Mouse (Mus musculus) liver, embryonic 14.5 days (tissue): ENCODE measurements around the gene Cntf. TPM values are rescaled to one million over a fixed set of nuclear protein-coding genes. Genes with fewer than 3 reads are reported as not detected.
A peak's percentile ranks its signal among the peaks of the same experiment; 100 is the strongest.

Experiments used
- ATAC-seq: fragments of 200-750 bp; cut with Nextera tagmentation; 2 replicates; pipeline ENCODE4 v1.8.0; 2017; ENCODE audit warnings: moderate number of reproducible peaks, mild to moderate bottlenecking, moderate library complexity; ENCODE audit not compliant: insufficient read depth
- DNase-seq, 3 experiments: peaks; one replicate each; pipeline ENCODE4 v3.0.0-alpha.2; 2012 to 2013; ENCODE audit warnings: low read depth in 3 of 3, low spot score in 3 of 3
- H3K27ac ChIP-seq: fragments of 300-500 bp; sonication (generic); 2 replicates; pipeline ENCODE4 v1.5.1; 2014; ENCODE audit warnings: moderate library complexity, mild to moderate bottlenecking, control low read depth, inconsistent platforms
- H3K27me3 ChIP-seq: fragments of 300-500 bp; sonication (generic); 2 replicates; pipeline ENCODE4 v1.6.1; 2014; ENCODE audit warnings: mild to moderate bottlenecking, low read length, moderate library complexity; ENCODE audit not compliant: control insufficient read depth, insufficient read depth
- H3K36me3 ChIP-seq: fragments of 300-500 bp; sonication (generic); replicated peaks from 2 replicates; pipeline ENCODE4 v1.6.1; 2014; ENCODE audit warnings: low read depth; ENCODE audit not compliant: control insufficient read depth, insufficient read depth
- H3K4me1 ChIP-seq, 2 experiments: fragments of 200-500 bp in 1 of 2; fragments of 300-500 bp in 1 of 2; sonication (generic) in 1 of 2; replicated peaks; 2 replicates each; pipeline ENCODE4 v1.6.1; 2012 to 2014; ENCODE audit warnings: antibody characterized with exemption in 1 of 2, inconsistent platforms in 1 of 2, low read length in 1 of 2; ENCODE audit not compliant: control insufficient read depth in 2 of 2, insufficient read depth in 2 of 2
- H3K4me2 ChIP-seq: fragments of 300-500 bp; sonication (generic); 2 replicates; pipeline ENCODE4 v1.6.1; 2014; ENCODE audit warnings: low read depth, mild to moderate bottlenecking, control low read depth, moderate library complexity
- H3K4me3 ChIP-seq, 2 experiments: fragments of 200-500 bp in 1 of 2; fragments of 300-500 bp in 1 of 2; sonication (generic) in 1 of 2; 2 replicates each; pipeline ENCODE4 v1.5.1; 2012 to 2014; ENCODE audit warnings: low read depth in 2 of 2, low read length in 2 of 2, mild to moderate bottlenecking in 2 of 2, control low read depth in 1 of 2, inconsistent platforms in 1 of 2, moderate library complexity in 1 of 2; ENCODE audit not compliant: insufficient read depth in 1 of 2
- H3K9ac ChIP-seq: fragments of 300-500 bp; sonication (generic); replicated peaks from 2 replicates; pipeline ENCODE4 v1.6.1; 2014; ENCODE audit warnings: mild to moderate bottlenecking, control low read depth, moderate library complexity
- H3K9me3 ChIP-seq: fragments of 300-500 bp; sonication (generic); 2 replicates; pipeline ENCODE4 v1.6.1; 2016; ENCODE audit warnings: low read length, mixed read lengths; ENCODE audit not compliant: control insufficient read depth
- CTCF ChIP-seq: IDR thresholded peaks from 2 replicates; pipeline ENCODE4 v1.5.1; 2016; ENCODE audit warnings: antibody characterized with exemption, low read depth, control low read depth
- EP300 ChIP-seq: IDR thresholded peaks from 2 replicates; pipeline ENCODE4 v1.6.1; 2016; ENCODE audit warnings: antibody characterized with exemption, low read depth
- WGBS: fragments of 180-500 bp; shearing (Covaris S2); extraction: QIAGEN DNeasy Blood & Tissue Kit; methylation state at CpG from one replicate; pipeline ENCODE4 v1.1.7; 2014; ENCODE audit not compliant: insufficient replicate concordance; 5-methylcytosine and 5-hydroxymethylcytosine counted together
- polyA plus RNA-seq, 2 experiments: library from polyadenylated mRNA; depleted of rRNA in 1 of 2; stranded (reverse) in 1 of 2; unstranded in 1 of 2; fragments of >200 nt; fragmentation: Nextera tagmentation in 1 of 2; extraction: Ambion mirVana in 1 of 2; gene quantifications; 2 replicates each; pipeline versions ENCODE4 v1.2.1 to v1.2.3; 2012 to 2014

The Cntf gene
- polyA plus RNA-seq (2012; rRNA removed) (0.94 and 1.8 TPM in 2 replicates), polyA plus RNA-seq (2014; fragmentation: Nextera tagmentation; extraction: Ambion mirVana) (0.35 and 0.72 TPM in 2 replicates)

DNA sequence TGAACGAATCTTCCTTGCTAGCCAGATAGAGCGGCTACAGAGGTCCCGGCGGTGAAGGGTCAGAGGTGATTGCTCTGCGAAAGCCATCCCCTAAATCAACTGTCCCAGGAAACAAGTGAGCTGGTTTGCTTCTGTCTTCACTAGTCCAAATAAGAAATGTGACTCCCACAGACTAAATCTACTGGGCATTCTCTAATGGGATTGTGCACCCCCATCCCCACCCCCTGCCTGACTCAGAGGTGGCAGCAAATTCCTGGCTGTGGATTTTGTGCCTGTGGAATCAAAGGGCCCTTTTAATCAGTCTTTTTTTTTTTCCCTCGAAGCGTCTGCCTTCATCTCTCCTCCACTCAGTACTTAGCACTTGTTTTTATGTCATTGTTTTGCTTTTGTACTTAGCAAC is at the start of gene Cntf:
TSS of gene Cntf (minus strand) at position 325 of the 400 bp plus-strand sequence.
- peaks cover 46% of the 10 kb centered on the region for H3K36me3 ChIP-seq
- no peak within 1 kb of the TSS for H3K9ac ChIP-seq
- H3K27me3 ChIP-seq, result no peaks in the 10 kb centered on the region

DNA sequence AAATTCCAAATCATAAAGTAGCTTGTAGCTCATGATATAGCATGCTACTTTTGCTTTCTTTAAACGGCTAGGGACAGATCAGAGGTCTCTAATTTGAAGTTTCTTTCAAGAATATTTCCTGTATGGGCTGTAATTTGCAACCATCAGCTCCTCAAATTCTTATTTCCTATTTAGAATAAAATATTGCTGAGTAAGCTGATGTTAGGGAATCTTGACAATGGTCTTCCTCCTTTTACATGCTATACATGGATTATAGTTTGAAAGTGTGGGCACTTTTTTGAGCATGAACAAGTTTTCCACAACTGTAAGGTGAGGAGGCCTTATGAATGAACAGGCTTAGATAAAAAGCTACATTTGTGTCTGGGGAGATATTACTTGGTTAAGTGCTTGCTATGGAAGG is 48.5 kb upstream of the Cntf start:
- Histone ChIP-seq H3K4me3 (no peak overlapping the region), H3K9ac (no peak overlapping the region), H3K36me3 (no peaks in the 10 kb centered on the region), H3K4me2 (no peak overlapping the region), H3K9me3 (no peaks in the 10 kb centered on the region), H3K4me1 (0 out of 4 replicates have a peak, but pooled peaks cover 0 to 2% of the 10 kb centered on the region in 2 experiments), H3K27ac (no peak overlapping the region), H3K27me3 (no peaks in the 10 kb centered on the region)
- no peak for DNase-seq
- ATAC-seq, result no peak
- no peak for TF ChIP-seq EP300
- no peak for TF ChIP-seq CTCF
- 64% methylated on average over 1 of the region's 1 CpGs for WGBS

More for the DNA sequence above, at the start of gene Cntf:
- ATAC-seq, result no peak
- H3K4me3 ChIP-seq, result no peak within 1 kb of the TSS
- DNase-seq, result no peak
- no peak for TF ChIP-seq EP300
- TF ChIP-seq CTCF, result no peak
- H3K4me2 ChIP-seq, result no peak within 1 kb of the TSS
- 91% methylated on average over 7 of the region's 7 CpGs for WGBS
- H3K9me3 ChIP-seq, result no peaks in the 10 kb centered on the region
- H3K27ac ChIP-seq, result no peak within 1 kb of the TSS
- no peaks in the 10 kb centered on the region for H3K4me1 ChIP-seq

DNA sequence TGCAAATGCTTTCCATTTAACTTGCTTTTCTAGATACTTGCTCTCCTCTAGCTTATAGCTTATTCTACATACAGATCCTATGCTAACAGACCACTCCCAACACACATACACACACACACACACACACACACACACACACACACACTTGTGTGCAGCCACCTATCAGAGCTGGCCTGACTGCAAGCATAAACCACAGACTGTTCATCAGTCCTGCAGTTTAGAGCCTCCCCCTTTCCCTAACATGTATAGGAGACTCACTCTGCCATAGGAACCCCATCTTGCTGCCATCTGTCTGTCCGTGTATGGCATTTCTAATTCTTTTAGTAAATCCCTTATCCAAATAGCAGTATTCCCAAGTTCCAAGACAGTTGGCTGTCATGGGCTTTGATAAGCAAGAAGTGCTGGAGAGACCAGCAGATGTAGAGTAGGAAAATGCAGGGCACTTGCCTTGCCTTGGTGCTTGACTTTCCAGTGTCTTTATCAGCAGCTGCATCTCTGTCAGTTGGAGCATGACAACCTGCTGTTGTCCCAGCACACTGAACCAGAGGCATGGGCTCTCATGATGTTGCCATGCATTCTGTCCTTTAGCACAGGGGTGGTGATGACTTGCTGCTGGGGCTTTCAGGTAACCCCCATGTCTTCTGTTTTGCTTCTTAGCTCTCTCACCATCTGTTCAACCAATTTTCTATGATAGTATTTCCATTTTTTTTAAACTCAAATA is 47.4 kb upstream of the Cntf start:
- ATAC-seq (peak; percentile 41; the same call in 1 of the 2 replicates), DNase-seq (no peak)
- H3K4me1 ChIP-seq, result 0 out of 4 replicates have a peak, but pooled peaks cover 0 to 2% of the 10 kb centered on the region in 2 experiments
- no peak overlapping the region for H3K27ac ChIP-seq
- H3K27me3 ChIP-seq, result no peaks in the 10 kb centered on the region
- no peaks in the 10 kb centered on the region for H3K36me3 ChIP-seq
- TF ChIP-seq EP300, result no peak
- TF ChIP-seq CTCF, result no peak
- H3K4me2 ChIP-seq, result no peak overlapping the region
- H3K4me3 ChIP-seq, result no peak overlapping the region
- H3K9me3 ChIP-seq, result no peaks in the 10 kb centered on the region
- WGBS, result 42% methylated on average over 1 of the region's 1 CpGs
- H3K9ac ChIP-seq, result no peak overlapping the region

DNA sequence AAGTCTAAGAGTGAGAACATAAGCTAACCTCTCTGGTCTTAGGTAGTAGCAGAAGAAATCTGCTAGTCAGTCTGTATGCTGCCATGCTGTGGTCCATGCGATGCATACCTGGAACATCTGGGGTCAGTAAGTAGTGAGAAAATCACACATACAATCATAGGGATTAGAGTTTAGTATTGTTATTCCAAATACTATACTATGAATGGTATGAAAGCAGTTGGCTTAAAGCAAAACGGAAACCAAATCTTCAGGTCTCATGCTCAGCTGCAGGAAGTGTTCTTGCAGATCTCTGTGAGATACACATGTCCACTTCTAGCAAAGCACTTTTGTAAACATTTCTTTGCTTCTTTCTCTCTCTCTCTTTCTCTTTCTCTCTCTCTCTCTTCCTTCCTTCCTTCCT is 40.8 kb upstream of the Cntf start:
- Histone ChIP-seq H3K9ac (no peak overlapping the region), H3K27ac (no peak overlapping the region), H3K36me3 (no peaks in the 10 kb centered on the region), H3K27me3 (no peaks in the 10 kb centered on the region), H3K4me3 (no peak overlapping the region), H3K4me2 (no peak overlapping the region), H3K4me1 (no peaks in the 10 kb centered on the region), H3K9me3 (no peaks in the 10 kb centered on the region)
- no peak for TF ChIP-seq EP300
- TF ChIP-seq CTCF, result no peak
- no peak for ATAC-seq
- no peak for DNase-seq
- WGBS, result 56% methylated on average over 2 of the region's 2 CpGs

DNA sequence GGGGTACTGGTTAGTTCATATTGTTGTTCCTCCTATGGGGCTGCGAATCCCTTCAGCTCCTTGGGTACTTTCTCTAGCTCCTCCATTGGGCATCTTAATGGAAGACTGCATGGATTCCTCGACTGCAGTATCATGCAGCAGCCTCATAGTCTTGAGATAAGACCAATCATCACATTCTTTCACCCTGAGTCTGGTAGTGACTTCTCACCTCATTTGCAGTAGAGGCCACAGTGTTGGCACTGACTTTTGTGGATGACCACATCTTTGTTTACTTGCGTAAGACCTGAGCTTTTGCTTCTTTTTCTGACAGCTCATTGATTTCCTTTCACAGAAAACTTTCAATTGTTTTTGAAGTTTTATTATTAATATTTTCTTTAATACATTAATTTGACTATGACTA is 40.3 kb upstream of the Cntf start:
- ATAC-seq (no peak), DNase-seq (no peak)
- Histone ChIP-seq H3K4me1 (no peaks in the 10 kb centered on the region), H3K27me3 (no peaks in the 10 kb centered on the region), H3K36me3 (no peaks in the 10 kb centered on the region), H3K9ac (no peak overlapping the region), H3K9me3 (no peaks in the 10 kb centered on the region), H3K27ac (no peak overlapping the region), H3K4me2 (no peak overlapping the region), H3K4me3 (no peak overlapping the region)
- 62% methylated on average over 3 of the region's 3 CpGs for WGBS
- no peak for TF ChIP-seq EP300
